Mouse (Mus musculus): Measurements from ENCODE around the gene Sept14.

The Sept14 gene

GRCm38 (mm10) chr5:129667851-129668250 is 40.5 kb downstream of the Sept14 start:
- DNase-seq = no peak

GRCm38 (mm10) chr5:129666271-129666909 is 41.9 kb downstream of the Sept14 start:
- DNase-seq = no peak

GRCm38 (mm10) chr5:129664090-129664489 is 44.2 kb downstream of the Sept14 start:
- DNase-seq = no peak

- DNase-seq = no peak
Measured at GRCm38 (mm10) chr5:129657931-129658330, 50.4 kb downstream of the Sept14 start.

GRCm38 (mm10) chr5:129657016-129657415 is 51.3 kb downstream of the Sept14 start:
- no peak for DNase-seq

- no peak for DNase-seq
Measured at GRCm38 (mm10) chr5:129650858-129651257, 57.5 kb downstream of the Sept14 start.

Measured in liver (tissue).